Mouse (Mus musculus): ENCODE results near the gene Olfr530. TPM values are rescaled to one million over a fixed set of nuclear protein-coding genes. Genes with fewer than 3 reads are reported as not detected.

The Olfr530 gene
- polyA plus RNA-seq, 1 experiment from 2014 or later, result 0.11 TPM

Other genes starting within 250 kb of the Olfr530 start
- gene Mtg1, start 238.8 kb downstream of the Olfr530 start, polyA plus RNA-seq (2014; fragmentation: Nextera tagmentation; extraction: Ambion mirVana), result 22.5 and 23.1 TPM in 2 replicates
- gene Sprn, start 221.5 kb downstream of the Olfr530 start, polyA plus RNA-seq (2014; fragmentation: Nextera tagmentation; extraction: Ambion mirVana), result 0.34 and 0.84 TPM in 2 replicates
- not detected in 2 replicates for gene Olfr522, start 211.6 kb downstream of the Olfr530 start, polyA plus RNA-seq (2014; fragmentation: Nextera tagmentation; extraction: Ambion mirVana)
- not detected in 2 replicates for gene Olfr523, start 203.1 kb downstream of the Olfr530 start, polyA plus RNA-seq (2014; fragmentation: Nextera tagmentation; extraction: Ambion mirVana)
- gene Olfr524, start 170.4 kb downstream of the Olfr530 start, polyA plus RNA-seq (2014; fragmentation: Nextera tagmentation; extraction: Ambion mirVana), result not detected in 2 replicates
- gene Cd163l1, start 158.1 kb downstream of the Olfr530 start, polyA plus RNA-seq (2014; fragmentation: Nextera tagmentation; extraction: Ambion mirVana), result not detected in 2 replicates
- gene 5830411N06Rik, start 129.0 kb downstream of the Olfr530 start, polyA plus RNA-seq (2014; fragmentation: Nextera tagmentation; extraction: Ambion mirVana), result not detected in 2 replicates
- not detected in 2 replicates for gene Olfr525, start 55.5 kb downstream of the Olfr530 start, polyA plus RNA-seq (2014; fragmentation: Nextera tagmentation; extraction: Ambion mirVana)
- gene Olfr527, start 42.3 kb downstream of the Olfr530 start, polyA plus RNA-seq (2014; fragmentation: Nextera tagmentation; extraction: Ambion mirVana), result not detected in 2 replicates
- gene Olfr60, start 14.7 kb downstream of the Olfr530 start, polyA plus RNA-seq (2014; fragmentation: Nextera tagmentation; extraction: Ambion mirVana), result not detected in 2 replicates
- gene Olfr531, start 26.6 kb upstream of the Olfr530 start, polyA plus RNA-seq (2014; fragmentation: Nextera tagmentation; extraction: Ambion mirVana), result not detected in 2 replicates
- not detected in 2 replicates for gene Olfr532, start 45.3 kb upstream of the Olfr530 start, polyA plus RNA-seq (2014; fragmentation: Nextera tagmentation; extraction: Ambion mirVana)
- not detected in 2 replicates for gene Olfr533, start 87.0 kb upstream of the Olfr530 start, polyA plus RNA-seq (2014; fragmentation: Nextera tagmentation; extraction: Ambion mirVana)
- gene Olfr535, start 107.9 kb upstream of the Olfr530 start, polyA plus RNA-seq (2014; fragmentation: Nextera tagmentation; extraction: Ambion mirVana), result not detected in 2 replicates
- gene Olfr536, start 131.1 kb upstream of the Olfr530 start, polyA plus RNA-seq (2014; fragmentation: Nextera tagmentation; extraction: Ambion mirVana), result 0.13 TPM in 1 of 2 replicates, not detected in the other
- gene Olfr538, start 191.6 kb upstream of the Olfr530 start, polyA plus RNA-seq (2014; fragmentation: Nextera tagmentation; extraction: Ambion mirVana), result not detected in 2 replicates
- gene Olfr46, start 224.9 kb upstream of the Olfr530 start, polyA plus RNA-seq (2014; fragmentation: Nextera tagmentation; extraction: Ambion mirVana), result not detected in 2 replicates

Measured in embryonic facial prominence, embryonic 11.5 days (tissue).